Mouse (Mus musculus) T-cell, adult 2 months (primary cell): ENCODE measurements around the gene Tmem217.

Experiments
- DNase-seq: peaks from one replicate; pipeline ENCODE4 v3.0.0; 2022; ENCODE audit warnings: low spot score

Tmem217 gene

GRCm38 (mm10) chr17:29552162-29552732 is at the start of gene Tmem217:
Gene Tmem217, minus strand, starts transcription at chr17:29552385.
- peak; percentile 41 for DNase-seq

GRCm38 (mm10) chr17:29601391-29601790 is 49.2 kb upstream of the Tmem217 start:
- DNase-seq = no peak

GRCm38 (mm10) chr17:29599537-29599936 is 47.4 kb upstream of the Tmem217 start:
- DNase-seq = no peak

GRCm38 (mm10) chr17:29599051-29599450 is 46.9 kb upstream of the Tmem217 start:
- DNase-seq = no peak

- DNase-seq = no peak
Measured at GRCm38 (mm10) chr17:29596771-29597132, 44.6 kb upstream of the Tmem217 start.

- DNase-seq = no peak
Measured at GRCm38 (mm10) chr17:29595891-29596770, 43.9 kb upstream of the Tmem217 start.

GRCm38 (mm10) chr17:29589221-29589898 is 37.2 kb upstream of the Tmem217 start:
- DNase-seq = no peak

GRCm38 (mm10) chr17:29586921-29587320 is 34.7 kb upstream of the Tmem217 start:
- no peak for DNase-seq

GRCm38 (mm10) chr17:29585446-29585845 is 33.3 kb upstream of the Tmem217 start:
- peak; percentile 49 for DNase-seq

- DNase-seq = no peak
Measured at GRCm38 (mm10) chr17:29584737-29585136, 32.6 kb upstream of the Tmem217 start.

- DNase-seq = peak; percentile 46
Measured at GRCm38 (mm10) chr17:29584306-29584705, 32.1 kb upstream of the Tmem217 start.

- DNase-seq = no peak
Measured at GRCm38 (mm10) chr17:29583569-29583968, 31.4 kb upstream of the Tmem217 start.

GRCm38 (mm10) chr17:29579579-29580126 is 27.5 kb upstream of the Tmem217 start:
- DNase-seq = no peak

GRCm38 (mm10) chr17:29569831-29570230 is 17.6 kb upstream of the Tmem217 start:
- DNase-seq = no peak

- no peak for DNase-seq
Measured at GRCm38 (mm10) chr17:29568435-29568834, 16.2 kb upstream of the Tmem217 start.

GRCm38 (mm10) chr17:29565521-29565920 is 13.3 kb upstream of the Tmem217 start:
- DNase-seq = peak; percentile 59

GRCm38 (mm10) chr17:29558476-29558875 is 6.3 kb upstream of the Tmem217 start:
- no peak for DNase-seq

- DNase-seq = no peak
Measured at GRCm38 (mm10) chr17:29556893-29557292, 4.7 kb upstream of the Tmem217 start.

- DNase-seq = no peak
Measured at GRCm38 (mm10) chr17:29556456-29556855, 4.3 kb upstream of the Tmem217 start.

GRCm38 (mm10) chr17:29554176-29554575 is 2.0 kb upstream of the Tmem217 start:
- no peak for DNase-seq

- DNase-seq = peak; percentile 47
Measured at GRCm38 (mm10) chr17:29551019-29551418, 1.2 kb downstream of the Tmem217 start.

GRCm38 (mm10) chr17:29549543-29550428 is 2.4 kb downstream of the Tmem217 start, which contains the start of the genes Gm17657 and Tbc1d22b:
Gene Gm17657, minus strand, starts transcription at chr17:29549638.
Gene Tbc1d22b, plus strand, starts transcription at chr17:29549785.
- DNase-seq = peak; percentile 96
